Mouse (Mus musculus): Measurements from ENCODE around the gene Fyn. TPM values are rescaled to one million over a fixed set of nuclear protein-coding genes. Genes with fewer than 3 reads are reported as not detected.

Fyn gene
- polyA plus RNA-seq, 1 experiment: 56.4 TPM

- TF ChIP-seq POLR2A (IDR thresholded peaks at IDR 0.05; ENCODE audit: low read depth, low read length) (no peak), CTCF (IDR thresholded peaks at IDR 0.05; ENCODE audit: borderline replicate concordance, insufficient read depth, low read length) (no peak)
- Histone ChIP-seq H3K27ac (ENCODE audit: insufficient read depth, low read length) (no peak overlapping the region; the same call in 1 of the 2 replicates), H3K4me1 (ENCODE audit: control insufficient read depth, insufficient read depth, low read length) (peaks cover 16% of the 10 kb centered on the region)
These were observed 38.1 kb downstream of the Fyn start for GRCm38 (mm10) chr10:39406798-39407189.

GRCm38 (mm10) chr10:39407553-39407952 is 38.9 kb downstream of the Fyn start:
- Histone ChIP-seq H3K4me3 (ENCODE audit: insufficient read depth, low read length) (no peak overlapping the region), H3K4me1 (ENCODE audit: control insufficient read depth, insufficient read depth, low read length) (peaks cover 21% of the 10 kb centered on the region), H3K27ac (ENCODE audit: insufficient read depth, low read length) (no peak overlapping the region)
- TF ChIP-seq POLR2A (IDR thresholded peaks at IDR 0.05; ENCODE audit: low read depth, low read length) (no peak), CTCF (IDR thresholded peaks at IDR 0.05; ENCODE audit: borderline replicate concordance, insufficient read depth, low read length) (no peak)

More at GRCm38 (mm10) chr10:39406798-39407189, 38.1 kb downstream of the Fyn start:
- no peak overlapping the region for H3K4me3 ChIP-seq (ENCODE audit: insufficient read depth, low read length)

- H3K4me3 ChIP-seq (ENCODE audit: insufficient read depth, low read length): no peak overlapping the region
- H3K27ac ChIP-seq (ENCODE audit: insufficient read depth, low read length): no peak overlapping the region
- TF ChIP-seq CTCF (IDR thresholded peaks at IDR 0.05; ENCODE audit: borderline replicate concordance, insufficient read depth, low read length) (no peak), POLR2A (IDR thresholded peaks at IDR 0.05; ENCODE audit: low read depth, low read length) (no peak)
- peaks cover 26% of the 10 kb centered on the region for H3K4me1 ChIP-seq (ENCODE audit: control insufficient read depth, insufficient read depth, low read length)
These were observed 40.9 kb downstream of the Fyn start for GRCm38 (mm10) chr10:39409602-39410001.

GRCm38 (mm10) chr10:39410151-39410649 is 41.5 kb downstream of the Fyn start:
- Histone ChIP-seq H3K4me1 (ENCODE audit: control insufficient read depth, insufficient read depth, low read length) (peaks cover 29% of the 10 kb centered on the region), H3K4me3 (ENCODE audit: insufficient read depth, low read length) (no peak overlapping the region), H3K27ac (ENCODE audit: insufficient read depth, low read length) (no peak overlapping the region)
- TF ChIP-seq CTCF (IDR thresholded peaks at IDR 0.05; ENCODE audit: borderline replicate concordance, insufficient read depth, low read length) (no peak), POLR2A (IDR thresholded peaks at IDR 0.05; ENCODE audit: low read depth, low read length) (no peak)

GRCm38 (mm10) chr10:39411857-39412559 is 43.4 kb downstream of the Fyn start:
- TF ChIP-seq CTCF (IDR thresholded peaks at IDR 0.05; ENCODE audit: borderline replicate concordance, insufficient read depth, low read length) (no peak), POLR2A (IDR thresholded peaks at IDR 0.05; ENCODE audit: low read depth, low read length) (no peak)

GRCm38 (mm10) chr10:39412826-39413620 is 44.4 kb downstream of the Fyn start:
- TF ChIP-seq POLR2A (IDR thresholded peaks at IDR 0.05; ENCODE audit: low read depth, low read length) (no peak), CTCF (IDR thresholded peaks at IDR 0.05; ENCODE audit: borderline replicate concordance, insufficient read depth, low read length) (no peak)
- Histone ChIP-seq H3K4me3 (ENCODE audit: insufficient read depth, low read length) (no peak overlapping the region), H3K27ac (ENCODE audit: insufficient read depth, low read length) (peak overlapping the region; percentile 47; the same call in 1 of the 2 replicates), H3K4me1 (ENCODE audit: control insufficient read depth, insufficient read depth, low read length) (peaks cover 25% of the 10 kb centered on the region)

More at GRCm38 (mm10) chr10:39411857-39412559, 43.4 kb downstream of the Fyn start:
- no peak overlapping the region for H3K27ac ChIP-seq (ENCODE audit: insufficient read depth, low read length)
- no peak overlapping the region for H3K4me3 ChIP-seq (ENCODE audit: insufficient read depth, low read length)
- H3K4me1 ChIP-seq (ENCODE audit: control insufficient read depth, insufficient read depth, low read length): peaks cover 24% of the 10 kb centered on the region

- no peak overlapping the region for H3K27ac ChIP-seq (ENCODE audit: insufficient read depth, low read length)
- no peak for TF ChIP-seq CTCF (IDR thresholded peaks at IDR 0.05; ENCODE audit: borderline replicate concordance, insufficient read depth, low read length)
- TF ChIP-seq POLR2A (IDR thresholded peaks at IDR 0.05; ENCODE audit: low read depth, low read length): no peak
- no peak overlapping the region for H3K4me3 ChIP-seq (ENCODE audit: insufficient read depth, low read length)
- H3K4me1 ChIP-seq (ENCODE audit: control insufficient read depth, insufficient read depth, low read length): peaks cover 25% of the 10 kb centered on the region
These were observed 45.4 kb downstream of the Fyn start for GRCm38 (mm10) chr10:39414068-39414467.

- TF ChIP-seq POLR2A (IDR thresholded peaks at IDR 0.05; ENCODE audit: low read depth, low read length): no peak
- no peak for TF ChIP-seq CTCF (IDR thresholded peaks at IDR 0.05; ENCODE audit: borderline replicate concordance, insufficient read depth, low read length)
- Histone ChIP-seq H3K4me3 (ENCODE audit: insufficient read depth, low read length) (no peak overlapping the region), H3K27ac (ENCODE audit: insufficient read depth, low read length) (no peak overlapping the region; the same call in 1 of the 2 replicates), H3K4me1 (ENCODE audit: control insufficient read depth, insufficient read depth, low read length) (peaks cover 26% of the 10 kb centered on the region)
These were observed 46.9 kb downstream of the Fyn start for GRCm38 (mm10) chr10:39415586-39415985.

GRCm38 (mm10) chr10:39417611-39418010 is 49.0 kb downstream of the Fyn start:
- Histone ChIP-seq H3K4me3 (ENCODE audit: insufficient read depth, low read length) (no peak overlapping the region), H3K27ac (ENCODE audit: insufficient read depth, low read length) (peak overlapping the region; percentile 7), H3K4me1 (ENCODE audit: control insufficient read depth, insufficient read depth, low read length) (peaks cover 26% of the 10 kb centered on the region)
- TF ChIP-seq POLR2A (IDR thresholded peaks at IDR 0.05; ENCODE audit: low read depth, low read length) (no peak), CTCF (IDR thresholded peaks at IDR 0.05; ENCODE audit: borderline replicate concordance, insufficient read depth, low read length) (no peak)

Data from embryonic fibroblast, embryonic 13.5 days (primary cell).